Mouse (Mus musculus) forebrain, embryonic 15.5 days (tissue): ENCODE results near the gene Mrpl10. TPM values are rescaled to one million over a fixed set of nuclear protein-coding genes. Genes with fewer than 3 reads are reported as not detected.

Source experiments
- ATAC-seq: fragments of 200-750 bp; cut with Nextera tagmentation; replicated peaks from 2 replicates; pipeline ENCODE4 v1.8.0; 2017; ENCODE audit warnings: mild to moderate bottlenecking, moderate TSS enrichment, moderate library complexity
- H3K27ac ChIP-seq: fragments of 300-500 bp; sonication (generic); replicated peaks from 2 replicates; pipeline ENCODE4 v1.5.1; 2015; ENCODE audit warnings: mild to moderate bottlenecking, inconsistent platforms
- H3K27me3 ChIP-seq: fragments of 300-500 bp; sonication (generic); 2 replicates; pipeline ENCODE4 v1.6.1; 2015; ENCODE audit warnings: inconsistent platforms
- H3K36me3 ChIP-seq: fragments of 300-500 bp; sonication (generic); 2 replicates; pipeline ENCODE4 v1.6.1; 2015; ENCODE audit warnings: mild to moderate bottlenecking, inconsistent platforms
- H3K4me1 ChIP-seq: fragments of 300-500 bp; sonication (generic); 2 replicates; pipeline ENCODE4 v1.6.1; 2015; ENCODE audit warnings: inconsistent platforms
- H3K4me2 ChIP-seq: fragments of 300-500 bp; sonication (generic); replicated peaks from 2 replicates; pipeline ENCODE4 v1.6.1; 2015; ENCODE audit warnings: mild to moderate bottlenecking, inconsistent platforms
- H3K4me3 ChIP-seq: fragments of 300-500 bp; sonication (generic); 2 replicates; pipeline ENCODE4 v1.5.1; 2015; ENCODE audit warnings: mild to moderate bottlenecking, inconsistent platforms
- H3K9ac ChIP-seq: fragments of 300-500 bp; sonication (generic); replicated peaks from 2 replicates; pipeline ENCODE4 v1.6.1; 2015; ENCODE audit warnings: mild to moderate bottlenecking, inconsistent platforms
- H3K9me3 ChIP-seq: fragments of 300-500 bp; sonication (generic); 2 replicates; pipeline ENCODE4 v1.6.1; 2016; ENCODE audit warnings: inconsistent platforms
- WGBS: fragments of 180-500 bp; shearing (Covaris S2); methylation state at CpG from one replicate; pipeline ENCODE4 v1.1.7; 2015; ENCODE audit warnings: mixed read lengths; 5-methylcytosine and 5-hydroxymethylcytosine counted together
- polyA plus RNA-seq: library from polyadenylated mRNA; unstranded; fragments of >200 nt; fragmentation: Nextera tagmentation; extraction: Ambion mirVana; gene quantifications from 2 replicates; pipeline ENCODE4 v1.2.1, GENCODE M21; 2015

The Mrpl10 gene
- polyA plus RNA-seq: 57.0 and 58.4 TPM in 2 replicates

DNA sequence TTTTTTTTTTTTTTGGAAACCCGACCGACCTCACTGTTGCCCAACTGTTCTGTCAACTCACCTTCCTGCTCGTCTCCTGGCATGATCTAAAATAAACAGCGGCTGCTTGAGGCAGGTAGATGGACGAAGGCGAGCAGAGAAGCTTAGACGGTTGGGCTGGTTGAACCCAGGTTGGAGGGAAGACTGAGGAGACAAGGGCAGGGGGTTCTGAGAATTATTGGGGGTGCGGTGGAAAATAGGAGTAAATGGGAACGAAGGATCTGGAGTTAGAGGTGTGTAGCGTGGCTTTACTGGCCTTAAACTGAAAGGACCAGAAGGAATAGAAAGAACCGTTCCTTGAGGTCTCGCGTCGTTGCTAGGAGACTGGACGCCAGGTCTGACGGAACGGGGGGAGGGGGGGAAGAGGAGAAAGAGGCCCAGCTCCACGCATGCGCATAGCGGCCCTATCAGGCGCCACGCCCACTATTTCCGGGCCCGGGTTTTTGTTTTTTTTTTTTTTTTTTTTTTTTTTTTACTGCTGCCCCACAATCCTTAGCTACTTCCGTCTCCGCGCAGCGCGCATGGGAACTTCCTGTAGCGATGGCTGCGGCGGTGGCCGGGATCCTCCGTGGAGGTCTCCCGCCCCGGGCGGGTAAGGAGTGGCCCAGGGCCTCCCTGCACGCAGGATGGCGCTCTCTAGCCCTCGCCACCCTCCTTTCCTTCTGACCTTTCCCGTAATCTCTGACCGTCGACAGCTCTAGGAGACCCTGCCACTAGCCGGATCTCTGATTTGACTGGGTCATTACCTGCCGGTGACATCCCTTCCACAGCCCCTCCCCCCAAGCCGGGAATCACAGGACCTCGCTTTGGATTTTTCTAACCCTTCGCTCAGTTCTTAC lies at the start of gene Mrpl10, which contains the start of gene Lrrc46:
TSS of gene Mrpl10 (plus strand) at position 539 of the 878 bp plus-strand sequence.
TSS of gene Lrrc46 (minus strand) at position 386 of the 878 bp plus-strand sequence.
- Histone ChIP-seq H3K4me2 (peak within 1 kb of the TSS; percentile 81), H3K9me3 (no peaks in the 10 kb centered on the region), H3K27me3 (no peaks in the 10 kb centered on the region), H3K4me3 (peak within 1 kb of the TSS; percentile 84), H3K27ac (peak within 1 kb of the TSS; percentile 78), H3K9ac (peak within 1 kb of the TSS; percentile 89), H3K4me1 (peaks cover 21% of the 10 kb centered on the region), H3K36me3 (no peaks in the 10 kb centered on the region)
- WGBS: under 1% methylated on average over 48 of the region's 48 CpGs
- peak; percentile 95 for ATAC-seq

DNA sequence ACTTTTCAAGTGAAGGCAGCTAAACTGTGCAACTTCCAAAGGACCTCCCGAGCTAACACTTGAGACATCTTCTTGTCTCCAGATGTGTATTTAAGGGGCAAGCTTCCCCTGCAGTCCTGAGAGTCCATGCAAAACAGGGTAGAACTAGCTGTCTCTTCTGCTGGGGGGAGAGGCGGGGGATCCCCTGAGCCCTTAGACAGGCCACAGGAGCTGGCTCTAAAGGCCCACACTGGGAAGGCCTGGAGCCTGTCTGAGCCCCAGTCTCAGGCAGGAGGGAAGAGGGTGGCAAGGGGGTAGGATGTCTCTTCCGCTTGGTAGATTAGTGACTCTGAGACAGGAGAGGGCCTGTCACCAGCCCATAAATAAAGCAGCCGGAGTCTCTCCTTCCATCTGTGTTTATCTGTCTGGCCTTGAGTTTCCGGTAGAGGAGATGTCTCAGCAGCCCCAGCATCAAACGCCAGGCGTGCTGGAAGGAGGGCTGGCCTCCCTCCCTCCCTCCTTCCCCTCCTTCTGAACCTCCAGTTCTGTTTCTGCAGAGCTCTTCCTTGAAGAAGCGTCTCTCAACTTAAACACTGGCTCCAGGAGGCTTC lies 48.5 kb upstream of the Mrpl10 start:
- 63% methylated on average over 8 of the region's 8 CpGs for WGBS
- Histone ChIP-seq H3K4me2 (no peak overlapping the region), H3K27me3 (0 out of 2 replicates have a peak, but pooled peaks cover 10% of the 10 kb centered on the region), H3K27ac (no peak overlapping the region), H3K9ac (no peak overlapping the region), H3K4me3 (no peak overlapping the region), H3K9me3 (no peaks in the 10 kb centered on the region), H3K36me3 (no peaks in the 10 kb centered on the region), H3K4me1 (peaks cover 25% of the 10 kb centered on the region)
- no peak for ATAC-seq

DNA sequence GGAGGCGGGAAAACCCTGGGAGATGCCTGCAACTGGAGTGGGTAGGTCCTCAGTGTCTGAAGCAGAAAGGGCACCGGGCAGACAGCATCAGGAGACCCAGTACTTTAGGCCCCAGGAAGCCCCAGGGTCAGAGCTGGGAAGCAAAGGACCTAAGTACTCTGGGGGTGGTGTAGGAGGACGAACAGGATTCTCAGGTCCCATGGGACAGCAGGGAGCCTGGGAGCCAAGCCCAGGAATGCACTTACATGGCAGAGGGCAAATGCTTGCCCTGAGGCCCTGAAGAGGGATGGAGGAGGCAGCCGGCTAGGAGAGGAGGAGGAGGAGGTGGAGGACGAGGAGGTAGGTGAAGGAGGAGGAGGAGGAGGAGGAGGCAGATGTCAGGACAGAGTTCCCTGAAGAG lies 46.3 kb upstream of the Mrpl10 start:
- Histone ChIP-seq H3K4me1 (peaks cover 17% of the 10 kb centered on the region), H3K9ac (no peak overlapping the region), H3K27me3 (no peaks in the 10 kb centered on the region), H3K36me3 (no peaks in the 10 kb centered on the region), H3K4me2 (no peak overlapping the region), H3K4me3 (no peak overlapping the region), H3K9me3 (no peaks in the 10 kb centered on the region), H3K27ac (no peak overlapping the region)
- 35% methylated on average over 5 of the region's 5 CpGs for WGBS
- no peak for ATAC-seq

DNA sequence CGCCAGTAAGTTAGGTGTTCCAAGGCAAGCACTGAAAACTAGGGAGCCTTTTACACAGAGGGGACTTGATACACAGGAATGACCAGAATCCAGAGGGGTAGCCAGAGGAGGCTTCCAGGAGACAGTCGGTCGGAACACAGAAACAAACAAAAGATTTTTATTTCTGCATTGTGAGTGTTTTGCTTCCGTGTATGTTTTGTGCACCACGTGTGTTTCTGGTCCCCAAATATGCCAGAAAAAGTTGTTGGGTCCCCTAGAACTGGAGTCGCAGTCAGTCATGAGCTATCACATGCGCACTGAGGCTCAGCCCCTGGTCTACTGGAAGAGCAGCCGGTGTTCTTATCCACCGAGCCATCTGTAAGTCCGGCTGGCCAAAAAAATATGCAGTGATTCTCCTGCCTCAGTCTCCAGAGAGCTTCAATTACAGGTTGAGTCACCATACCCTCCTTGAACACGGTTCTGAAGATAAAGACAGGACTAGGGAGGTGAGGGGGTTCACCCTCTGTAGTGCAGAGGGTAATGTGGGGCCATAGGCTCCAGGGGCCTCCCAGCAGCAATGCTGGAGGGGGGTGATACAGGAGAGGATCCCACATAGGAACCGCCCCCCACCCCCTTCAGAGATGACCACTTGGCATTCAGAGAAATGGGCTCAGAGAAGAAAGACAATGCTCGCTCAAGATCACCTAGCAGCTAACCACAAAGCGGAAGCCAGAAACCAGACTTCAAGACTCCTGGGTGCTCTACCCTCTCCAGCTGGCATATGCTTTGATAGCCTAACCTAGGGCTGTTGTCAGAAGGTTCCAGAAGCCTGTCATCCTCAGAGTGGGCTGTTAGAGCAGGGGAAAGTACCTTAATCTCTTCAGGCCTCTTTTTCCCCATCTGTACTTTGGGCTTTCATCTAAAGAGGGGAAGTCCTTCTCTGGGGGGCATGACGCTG lies 45.3 kb upstream of the Mrpl10 start:
- H3K27ac ChIP-seq: no peak overlapping the region
- H3K4me1 ChIP-seq: peaks cover 17% of the 10 kb centered on the region
- H3K36me3 ChIP-seq: no peaks in the 10 kb centered on the region
- H3K4me3 ChIP-seq: no peak overlapping the region
- H3K27me3 ChIP-seq: no peaks in the 10 kb centered on the region
- H3K9me3 ChIP-seq: no peaks in the 10 kb centered on the region
- H3K9ac ChIP-seq: no peak overlapping the region
- no peak for ATAC-seq
- peak overlapping the region; percentile 64; the same call in 1 of the 2 replicates for H3K4me2 ChIP-seq
- 77% methylated on average over 15 of the region's 15 CpGs for WGBS

- Histone ChIP-seq H3K4me3 (peak overlapping the region; percentile 36), H3K9ac (peak overlapping the region; percentile 51), H3K27ac (peak overlapping the region; percentile 36; the same call in 1 of the 2 replicates), H3K27me3 (no peaks in the 10 kb centered on the region), H3K4me1 (peaks cover 17% of the 10 kb centered on the region), H3K36me3 (no peaks in the 10 kb centered on the region), H3K4me2 (peak overlapping the region; percentile 64), H3K9me3 (no peaks in the 10 kb centered on the region)
- 3% methylated on average over 17 of the region's 17 CpGs for WGBS
- 0 out of 2 replicates have a peak, but pooled peaks have one; percentile 37 for ATAC-seq
These were observed 44.5 kb upstream of the Mrpl10 start for GRCm38 (mm10) chr11:96996773-96997379.

DNA sequence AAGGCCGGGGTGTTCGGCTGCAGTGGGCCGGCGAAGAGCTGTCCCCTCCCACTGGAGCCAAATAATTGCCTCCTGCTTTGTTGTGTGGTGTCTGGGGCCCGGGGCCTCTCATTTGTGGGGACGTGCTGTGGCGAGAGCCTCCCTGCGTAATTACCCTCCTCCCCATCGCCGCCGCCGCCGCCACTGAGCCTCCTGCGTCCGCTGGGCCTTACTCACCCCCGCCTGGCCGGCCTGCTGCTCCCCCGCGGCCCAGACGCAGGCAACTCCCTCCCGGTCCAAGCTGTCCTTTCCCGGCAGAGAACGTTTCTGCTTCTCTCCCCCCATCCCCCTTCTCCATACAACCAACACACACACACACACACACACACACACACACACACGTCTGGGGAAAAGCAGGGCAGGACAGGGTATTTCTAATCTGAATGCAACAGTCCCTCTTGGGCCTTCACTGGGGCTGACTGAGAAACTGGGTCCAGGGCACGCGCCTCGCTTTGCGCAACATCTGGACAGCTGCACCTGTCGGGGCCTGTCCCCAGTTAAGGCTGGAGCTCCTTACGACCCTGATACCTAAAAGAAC lies 43.9 kb upstream of the Mrpl10 start:
- WGBS: 3% methylated on average over 29 of the region's 30 CpGs
- peak overlapping the region; percentile 51 for H3K9ac ChIP-seq
- H3K36me3 ChIP-seq: no peaks in the 10 kb centered on the region
- H3K4me1 ChIP-seq: peaks cover 17% of the 10 kb centered on the region
- 0 out of 2 replicates have a peak, but pooled peaks have one; percentile 51 for ATAC-seq
- peak overlapping the region; percentile 64 for H3K4me2 ChIP-seq
- H3K27me3 ChIP-seq: no peaks in the 10 kb centered on the region
- H3K4me3 ChIP-seq: peak overlapping the region; percentile 36
- H3K9me3 ChIP-seq: no peaks in the 10 kb centered on the region
- peak overlapping the region; percentile 36; the same call in 1 of the 2 replicates for H3K27ac ChIP-seq

DNA sequence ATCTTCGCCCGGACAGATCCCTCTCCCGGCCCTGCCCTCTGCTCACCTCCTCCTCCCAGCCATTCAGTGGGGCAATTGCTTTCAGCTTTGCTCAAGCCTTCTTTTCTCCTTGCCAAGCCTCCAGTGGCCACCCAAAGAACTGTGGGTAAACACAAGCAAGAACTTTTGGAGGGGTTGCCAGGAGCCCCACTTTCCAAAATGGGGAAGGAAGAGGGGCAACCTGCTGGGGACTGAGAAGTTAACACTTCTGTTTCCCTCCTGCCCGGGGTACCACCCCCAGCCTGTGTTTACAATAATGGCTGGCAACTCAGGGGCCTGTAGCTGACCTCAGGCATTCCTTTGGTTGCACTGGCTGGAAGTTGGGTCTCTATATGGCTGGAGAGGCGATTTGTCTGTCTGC lies 38.2 kb upstream of the Mrpl10 start:
- Histone ChIP-seq H3K4me2 (no peak overlapping the region), H3K36me3 (no peaks in the 10 kb centered on the region), H3K27ac (no peak overlapping the region), H3K9me3 (no peaks in the 10 kb centered on the region), H3K4me3 (no peak overlapping the region), H3K27me3 (0 out of 2 replicates have a peak, but pooled peaks cover 3% of the 10 kb centered on the region), H3K9ac (no peak overlapping the region), H3K4me1 (no peaks in the 10 kb centered on the region; the same call in 1 of the 2 replicates)
- 44% methylated on average over 5 of the region's 5 CpGs for whole genome bisulfite sequencing
- ATAC-seq: no peak

- Histone ChIP-seq H3K36me3 (no peaks in the 10 kb centered on the region), H3K9me3 (no peaks in the 10 kb centered on the region), H3K9ac (no peak overlapping the region), H3K27ac (no peak overlapping the region), H3K4me2 (no peak overlapping the region), H3K4me3 (no peak overlapping the region), H3K4me1 (no peaks in the 10 kb centered on the region), H3K27me3 (0 out of 2 replicates have a peak, but pooled peaks cover 8% of the 10 kb centered on the region)
- WGBS: 75% methylated on average over 9 of the region's 9 CpGs
- no peak for ATAC-seq
These were observed 34.1 kb upstream of the Mrpl10 start for GRCm38 (mm10) chr11:97007093-97007794.

GRCm38 (mm10) chr11:97009198-97009790 lies 32.1 kb upstream of the Mrpl10 start:
- Histone ChIP-seq H3K9ac (no peak overlapping the region), H3K4me3 (no peak overlapping the region), H3K27ac (no peak overlapping the region), H3K36me3 (no peaks in the 10 kb centered on the region), H3K4me1 (no peaks in the 10 kb centered on the region), H3K9me3 (no peaks in the 10 kb centered on the region), H3K27me3 (peaks cover 12% of the 10 kb centered on the region; the same call in 1 of the 2 replicates), H3K4me2 (no peak overlapping the region)
- ATAC-seq: no peak
- 63% methylated on average over 8 of the region's 8 CpGs for WGBS

DNA sequence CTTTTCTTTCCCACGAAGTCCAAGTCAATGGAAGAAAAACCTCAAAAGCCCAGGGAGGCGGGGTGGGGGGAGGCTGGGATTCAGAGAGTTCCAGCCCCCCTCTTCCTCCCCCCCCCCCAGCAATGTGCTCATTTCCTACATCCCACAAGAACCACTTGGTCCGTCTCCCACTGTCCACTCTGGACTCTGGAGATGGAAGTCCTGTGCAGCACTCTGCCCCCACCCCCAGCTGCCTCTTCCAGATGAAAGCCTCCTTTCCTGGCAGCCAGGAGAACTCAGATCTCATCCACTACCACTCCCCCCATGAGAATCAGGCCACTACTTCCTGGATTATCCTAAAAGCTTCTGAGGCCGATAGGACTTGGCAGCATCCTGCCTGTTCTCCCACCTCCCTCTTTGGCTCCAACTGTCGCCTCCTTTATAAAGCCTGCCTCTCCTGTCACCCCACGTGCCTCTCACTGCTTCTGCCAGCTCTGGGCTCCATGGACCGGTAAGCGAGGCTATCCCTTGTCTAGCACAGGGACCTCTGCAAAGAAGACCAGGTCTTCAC lies 28.2 kb upstream of the Mrpl10 start, which contains the start of gene Sp6:
TSS of gene Sp6 (plus strand) at position 274 of the 550 bp plus-strand sequence.
- H3K4me2 ChIP-seq: no peak within 1 kb of the TSS
- 0 out of 2 replicates have a peak, but pooled peaks cover under 1% of the 10 kb centered on the region for H3K4me1 ChIP-seq
- no peak for ATAC-seq
- 19% methylated on average over 8 of the region's 8 CpGs for WGBS
- H3K27ac ChIP-seq: no peak within 1 kb of the TSS
- peaks cover 36% of the 10 kb centered on the region for H3K27me3 ChIP-seq
- H3K4me3 ChIP-seq: no peak within 1 kb of the TSS
- H3K9me3 ChIP-seq: no peaks in the 10 kb centered on the region
- H3K9ac ChIP-seq: no peak within 1 kb of the TSS
- no peaks in the 10 kb centered on the region for H3K36me3 ChIP-seq
